Mouse (Mus musculus) CH12.LX (cell line): ENCODE measurements around the gene Efcab2.

Experiments used
- CHD1 ChIP-seq: IDR thresholded peaks from 2 replicates; pipeline ENCODE4 v1.6.1; 2012; ENCODE audit warnings: low read depth, low read length, improper control_type of control experiment, inconsistent platforms
- CHD2 ChIP-seq: IDR thresholded peaks from 2 replicates; pipeline ENCODE4 v1.6.1; 2011; ENCODE audit warnings: low read length, improper control_type of control experiment
- CTCF ChIP-seq, 2 experiments: IDR thresholded peaks in 1 of 2; conservative IDR thresholded peaks in 1 of 2; 2 replicates each; pipeline ENCODE4 v1.5.1; 2011 to 2012; ENCODE audit warnings: low read depth in 2 of 2, low read length in 2 of 2, improper control_type of control experiment in 1 of 2, inconsistent platforms in 1 of 2, mild to moderate bottlenecking in 1 of 2, moderate library complexity in 1 of 2
- EP300 ChIP-seq: IDR thresholded peaks from 2 replicates; pipeline ENCODE4 v1.6.1; 2011; ENCODE audit warnings: low read length, improper control_type of control experiment
- HCFC1 ChIP-seq: IDR thresholded peaks from 2 replicates; pipeline ENCODE4 v1.6.1; 2012; ENCODE audit warnings: low read depth, mild to moderate bottlenecking, inconsistent platforms, low read length, improper control_type of control experiment
- MEF2A ChIP-seq: IDR thresholded peaks from 2 replicates; pipeline ENCODE4 v1.6.1; 2014; ENCODE audit warnings: low read depth, mild to moderate bottlenecking, inconsistent platforms, low read length, improper control_type of control experiment, borderline replicate concordance
- MXI1 ChIP-seq: IDR thresholded peaks from 2 replicates; pipeline ENCODE4 v1.6.1; 2011; ENCODE audit warnings: mild to moderate bottlenecking, low read depth, low read length, improper control_type of control experiment
- NRF1 ChIP-seq: IDR thresholded peaks from 2 replicates; pipeline ENCODE4 v1.6.1; 2014; ENCODE audit warnings: low read depth, mild to moderate bottlenecking, inconsistent platforms, low read length, improper control_type of control experiment, moderate library complexity
- POLR2A ChIP-seq: IDR thresholded peaks from 2 replicates; pipeline ENCODE4 v1.6.1; 2011; ENCODE audit warnings: low read depth, mild to moderate bottlenecking, improper control_type of control experiment, low read length
- SIN3A ChIP-seq: IDR thresholded peaks from 2 replicates; pipeline ENCODE4 v1.6.1; 2012; ENCODE audit warnings: low read length, improper control_type of control experiment, inconsistent platforms
- USF1 ChIP-seq: IDR thresholded peaks from 2 replicates; pipeline ENCODE4 v1.6.1; 2014; ENCODE audit warnings: low read depth, mild to moderate bottlenecking, inconsistent platforms, low read length, improper control_type of control experiment

DNA sequence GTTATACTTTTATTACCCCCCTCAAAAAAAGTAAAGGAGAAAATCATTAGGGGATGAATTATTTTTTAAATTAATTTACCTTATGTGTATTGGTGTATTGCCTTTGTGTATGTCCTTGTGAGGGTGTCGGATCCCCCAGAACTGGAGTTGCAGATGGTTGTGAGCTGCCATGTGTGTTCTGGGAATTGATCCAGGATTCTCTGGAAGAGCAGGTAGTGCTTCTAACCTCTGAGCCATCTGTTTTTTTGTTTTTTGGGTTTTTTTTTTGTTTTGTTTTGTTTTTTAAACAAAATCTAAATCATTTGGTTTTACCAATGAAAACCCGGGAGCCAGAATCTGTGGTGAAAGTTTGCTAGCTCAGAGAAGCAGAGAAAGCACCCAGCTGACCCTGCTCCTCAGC is 1.8 kb downstream of the Efcab2 start:
- TF ChIP-seq POLR2A: no peak
- no peak for TF ChIP-seq MEF2A
- TF ChIP-seq HCFC1: no peak
- no peak for TF ChIP-seq CTCF (conservative IDR thresholded peaks at IDR 0.05 in 1 of 2, IDR thresholded peaks at IDR 0.05 in 1 of 2; ENCODE audit: low read depth in 2 of 2, low read length in 2 of 2)
- no peak for TF ChIP-seq CHD1
- TF ChIP-seq NRF1: no peak
- TF ChIP-seq EP300: no peak
- no peak for TF ChIP-seq SIN3A
- no peak for TF ChIP-seq CHD2
- no peak for TF ChIP-seq USF1
- no peak for TF ChIP-seq MXI1
